Mouse (Mus musculus): ENCODE data around the gene Tmem30a. TPM values are rescaled to one million over a fixed set of nuclear protein-coding genes. Genes with fewer than 3 reads are reported as not detected.
A peak's percentile ranks its signal among the peaks of the same experiment; 100 is the strongest.

The Tmem30a gene
- polyA plus RNA-seq, 1 experiment from 2014 or later: 130 TPM

- 15% methylated on average over 4 of the region's 4 CpGs for WGBS
- H3K4me2 ChIP-seq (replicated peaks): no peak overlapping the region
- H3K4me1 ChIP-seq (replicated peaks; ENCODE audit: control insufficient read depth, insufficient read depth, low read length): no peaks in the 10 kb centered on the region
- no peak overlapping the region for H3K27ac ChIP-seq
- 0 out of 2 replicates have a peak, but pooled peaks cover under 1% of the 10 kb centered on the region for H3K9me3 ChIP-seq (ENCODE audit: control insufficient read depth, low read length)
- H3K4me3 ChIP-seq (replicated peaks; ENCODE audit: low read length): no peak overlapping the region
- ATAC-seq (ENCODE audit: low FRiP score): no peak
- no peaks in the 10 kb centered on the region for H3K36me3 ChIP-seq (replicated peaks; ENCODE audit: control insufficient read depth, insufficient read depth)
- H3K27me3 ChIP-seq (ENCODE audit: control insufficient read depth, insufficient read depth, low read length): no peaks in the 10 kb centered on the region
- no peak overlapping the region for H3K9ac ChIP-seq
- DNase-seq (ENCODE audit: low spot score): no peak
Measured at GRCm38 (mm10) chr9:79823438-79823837, 30.1 kb upstream of the Tmem30a start.

GRCm38 (mm10) chr9:79816464-79816863 is 23.2 kb upstream of the Tmem30a start:
- H3K9me3 ChIP-seq (ENCODE audit: control insufficient read depth, low read length): 0 out of 2 replicates have a peak, but pooled peaks cover 7% of the 10 kb centered on the region
- no peaks in the 10 kb centered on the region for H3K36me3 ChIP-seq (replicated peaks; ENCODE audit: control insufficient read depth, insufficient read depth)
- no peaks in the 10 kb centered on the region for H3K27me3 ChIP-seq (ENCODE audit: control insufficient read depth, insufficient read depth, low read length)
- 93% methylated on average over 5 of the region's 5 CpGs for WGBS
- H3K9ac ChIP-seq: no peak overlapping the region
- DNase-seq (ENCODE audit: low spot score) (no peak), ATAC-seq (ENCODE audit: low FRiP score) (no peak)
- no peaks in the 10 kb centered on the region for H3K4me1 ChIP-seq (replicated peaks; ENCODE audit: control insufficient read depth, insufficient read depth, low read length)
- H3K4me2 ChIP-seq (replicated peaks): no peak overlapping the region
- H3K4me3 ChIP-seq (replicated peaks; ENCODE audit: low read length): no peak overlapping the region
- H3K27ac ChIP-seq: no peak overlapping the region

- H3K9me3 ChIP-seq (ENCODE audit: control insufficient read depth, low read length): 0 out of 2 replicates have a peak, but pooled peaks cover 7% of the 10 kb centered on the region
- no peak overlapping the region for H3K4me2 ChIP-seq (replicated peaks)
- WGBS: 92% methylated on average over 11 of the region's 11 CpGs
- H3K4me1 ChIP-seq (replicated peaks; ENCODE audit: control insufficient read depth, insufficient read depth, low read length): no peaks in the 10 kb centered on the region
- no peak overlapping the region for H3K4me3 ChIP-seq (replicated peaks; ENCODE audit: low read length)
- H3K27me3 ChIP-seq (ENCODE audit: control insufficient read depth, insufficient read depth, low read length): no peaks in the 10 kb centered on the region
- no peak overlapping the region for H3K27ac ChIP-seq
- DNase-seq (ENCODE audit: low spot score) (no peak), ATAC-seq (ENCODE audit: low FRiP score) (no peak)
- H3K36me3 ChIP-seq (replicated peaks; ENCODE audit: control insufficient read depth, insufficient read depth): no peaks in the 10 kb centered on the region
- no peak overlapping the region for H3K9ac ChIP-seq
Measured at GRCm38 (mm10) chr9:79816013-79816412, 22.7 kb upstream of the Tmem30a start.

- Histone ChIP-seq H3K27ac (no peak overlapping the region), H3K9ac (no peak overlapping the region), H3K36me3 (replicated peaks; ENCODE audit: control insufficient read depth, insufficient read depth) (no peaks in the 10 kb centered on the region), H3K4me2 (replicated peaks) (no peak overlapping the region), H3K4me3 (replicated peaks; ENCODE audit: low read length) (no peak overlapping the region), H3K27me3 (ENCODE audit: control insufficient read depth, insufficient read depth, low read length) (no peaks in the 10 kb centered on the region), H3K9me3 (ENCODE audit: control insufficient read depth, low read length) (0 out of 2 replicates have a peak, but pooled peaks cover 7% of the 10 kb centered on the region), H3K4me1 (replicated peaks; ENCODE audit: control insufficient read depth, insufficient read depth, low read length) (no peaks in the 10 kb centered on the region)
- no peak for DNase-seq (ENCODE audit: low spot score)
- ATAC-seq (ENCODE audit: low FRiP score): no peak
- WGBS: 90% methylated on average over 4 of the region's 4 CpGs
Measured at GRCm38 (mm10) chr9:79814592-79814991, 21.3 kb upstream of the Tmem30a start.

GRCm38 (mm10) chr9:79810969-79811902 is 17.9 kb upstream of the Tmem30a start:
- Histone ChIP-seq H3K4me1 (replicated peaks; ENCODE audit: control insufficient read depth, insufficient read depth, low read length) (no peaks in the 10 kb centered on the region), H3K27me3 (ENCODE audit: control insufficient read depth, insufficient read depth, low read length) (no peaks in the 10 kb centered on the region), H3K27ac (no peak overlapping the region), H3K36me3 (replicated peaks; ENCODE audit: control insufficient read depth, insufficient read depth) (no peaks in the 10 kb centered on the region), H3K4me2 (replicated peaks) (no peak overlapping the region), H3K9me3 (ENCODE audit: control insufficient read depth, low read length) (no peaks in the 10 kb centered on the region), H3K9ac (no peak overlapping the region), H3K4me3 (replicated peaks; ENCODE audit: low read length) (no peak overlapping the region)
- WGBS: 78% methylated on average over 10 of the region's 11 CpGs
- no peak for ATAC-seq (ENCODE audit: low FRiP score)
- DNase-seq (ENCODE audit: low spot score): no peak

- WGBS: 82% methylated on average over 3 of the region's 3 CpGs
- no peaks in the 10 kb centered on the region for H3K36me3 ChIP-seq (replicated peaks; ENCODE audit: control insufficient read depth, insufficient read depth)
Measured at GRCm38 (mm10) chr9:79810534-79810933, 17.2 kb upstream of the Tmem30a start.

GRCm38 (mm10) chr9:79809411-79809810 is 16.1 kb upstream of the Tmem30a start:
- no peak overlapping the region for H3K4me3 ChIP-seq (replicated peaks; ENCODE audit: low read length)
- no peaks in the 10 kb centered on the region for H3K27me3 ChIP-seq (ENCODE audit: control insufficient read depth, insufficient read depth, low read length)
- H3K9ac ChIP-seq: no peak overlapping the region
- H3K36me3 ChIP-seq (replicated peaks; ENCODE audit: control insufficient read depth, insufficient read depth): no peaks in the 10 kb centered on the region
- DNase-seq (ENCODE audit: low spot score) (no peak), ATAC-seq (ENCODE audit: low FRiP score) (no peak)
- WGBS: 82% methylated on average over 6 of the region's 6 CpGs
- no peak overlapping the region for H3K4me2 ChIP-seq (replicated peaks)
- no peaks in the 10 kb centered on the region for H3K4me1 ChIP-seq (replicated peaks; ENCODE audit: control insufficient read depth, insufficient read depth, low read length)
- H3K9me3 ChIP-seq (ENCODE audit: control insufficient read depth, low read length): no peaks in the 10 kb centered on the region
- H3K27ac ChIP-seq: no peak overlapping the region

More at GRCm38 (mm10) chr9:79810534-79810933, 17.2 kb upstream of the Tmem30a start:
- Histone ChIP-seq H3K4me2 (replicated peaks) (no peak overlapping the region), H3K4me1 (replicated peaks; ENCODE audit: control insufficient read depth, insufficient read depth, low read length) (no peaks in the 10 kb centered on the region), H3K9me3 (ENCODE audit: control insufficient read depth, low read length) (no peaks in the 10 kb centered on the region), H3K4me3 (replicated peaks; ENCODE audit: low read length) (no peak overlapping the region), H3K27ac (no peak overlapping the region), H3K9ac (no peak overlapping the region), H3K27me3 (ENCODE audit: control insufficient read depth, insufficient read depth, low read length) (no peaks in the 10 kb centered on the region)
- DNase-seq (ENCODE audit: low spot score): no peak
- ATAC-seq (ENCODE audit: low FRiP score): no peak

GRCm38 (mm10) chr9:79807178-79807577 is 13.9 kb upstream of the Tmem30a start:
- 60% methylated on average over 4 of the region's 4 CpGs for WGBS
- H3K27ac ChIP-seq: no peak overlapping the region
- H3K27me3 ChIP-seq (ENCODE audit: control insufficient read depth, insufficient read depth, low read length): no peaks in the 10 kb centered on the region
- H3K4me1 ChIP-seq (replicated peaks; ENCODE audit: control insufficient read depth, insufficient read depth, low read length): no peaks in the 10 kb centered on the region
- no peaks in the 10 kb centered on the region for H3K9me3 ChIP-seq (ENCODE audit: control insufficient read depth, low read length)
- no peak overlapping the region for H3K9ac ChIP-seq
- ATAC-seq (ENCODE audit: low FRiP score): no peak
- H3K4me2 ChIP-seq (replicated peaks): no peak overlapping the region
- H3K4me3 ChIP-seq (replicated peaks; ENCODE audit: low read length): no peak overlapping the region
- no peak for DNase-seq (ENCODE audit: low spot score)
- H3K36me3 ChIP-seq (replicated peaks; ENCODE audit: control insufficient read depth, insufficient read depth): no peaks in the 10 kb centered on the region

- H3K27me3 ChIP-seq (ENCODE audit: control insufficient read depth, insufficient read depth, low read length): no peaks in the 10 kb centered on the region
- 50% methylated on average over 12 of the region's 12 CpGs for WGBS
- H3K36me3 ChIP-seq (replicated peaks; ENCODE audit: control insufficient read depth, insufficient read depth): no peaks in the 10 kb centered on the region
- peak; percentile 82 for DNase-seq (ENCODE audit: low spot score)
- no peak overlapping the region for H3K27ac ChIP-seq
- H3K4me1 ChIP-seq (replicated peaks; ENCODE audit: control insufficient read depth, insufficient read depth, low read length): no peaks in the 10 kb centered on the region
- no peaks in the 10 kb centered on the region for H3K9me3 ChIP-seq (ENCODE audit: control insufficient read depth, low read length)
- no peak overlapping the region for H3K4me3 ChIP-seq (replicated peaks; ENCODE audit: low read length)
- ATAC-seq (ENCODE audit: low FRiP score): no peak; the same call in 1 of the 2 replicates
- H3K4me2 ChIP-seq (replicated peaks): no peak overlapping the region
- H3K9ac ChIP-seq: no peak overlapping the region
Measured at GRCm38 (mm10) chr9:79806317-79807075, 13.2 kb upstream of the Tmem30a start.
